Mouse (Mus musculus): ENCODE results near the gene Prss46.

GRCm38 (mm10) chr9:110873681-110874659, 29.7 kb downstream of the Prss46 start:
- TF ChIP-seq CHD2 (IDR thresholded peaks at IDR 0.05; ENCODE audit: low read depth, low read length) (no peak), MAFK (IDR thresholded peaks at IDR 0.05; ENCODE audit: insufficient read depth, low read depth, low read length) (no peak), HCFC1 (IDR thresholded peaks at IDR 0.05; ENCODE audit: borderline replicate concordance, insufficient read depth, low read length) (no peak)
